Mouse (Mus musculus) neural tube, embryonic 13.5 days (tissue): ENCODE results near the gene Cad. TPM values are rescaled to one million over a fixed set of nuclear protein-coding genes. Genes with fewer than 3 reads are reported as not detected.
A peak's percentile ranks its signal among the peaks of the same experiment; 100 is the strongest.

Experiments used
- ATAC-seq: fragments of 200-750 bp; cut with Nextera tagmentation; 2 replicates; pipeline ENCODE4 v1.8.0; 2017; ENCODE audit warnings: low read depth, mild to moderate bottlenecking, moderate TSS enrichment, moderate library complexity
- H3K27ac ChIP-seq: fragments of 300-500 bp; sonication (generic); replicated peaks from 2 replicates; pipeline ENCODE4 v1.5.1; 2015; ENCODE audit warnings: moderate library complexity, mild to moderate bottlenecking, inconsistent platforms
- H3K27me3 ChIP-seq: fragments of 300-500 bp; sonication (generic); 2 replicates; pipeline ENCODE4 v1.6.1; 2015; ENCODE audit warnings: mild to moderate bottlenecking, inconsistent platforms
- H3K36me3 ChIP-seq: fragments of 300-500 bp; sonication (generic); 2 replicates; pipeline ENCODE4 v1.6.1; 2015; ENCODE audit warnings: mild to moderate bottlenecking, inconsistent platforms
- H3K4me1 ChIP-seq: fragments of 300-500 bp; sonication (generic); replicated peaks from 2 replicates; pipeline ENCODE4 v1.6.1; 2015; ENCODE audit warnings: inconsistent platforms
- H3K4me2 ChIP-seq: fragments of 300-500 bp; sonication (generic); 2 replicates; pipeline ENCODE4 v1.6.1; 2015; ENCODE audit warnings: inconsistent platforms, mild to moderate bottlenecking, moderate library complexity
- H3K4me3 ChIP-seq: fragments of 300-500 bp; sonication (generic); 2 replicates; pipeline ENCODE4 v1.5.1; 2015; ENCODE audit warnings: mild to moderate bottlenecking, inconsistent platforms
- H3K9ac ChIP-seq: fragments of 300-500 bp; sonication (generic); 2 replicates; pipeline ENCODE4 v1.6.1; 2015; ENCODE audit warnings: moderate library complexity, mild to moderate bottlenecking, inconsistent platforms
- H3K9me3 ChIP-seq: fragments of 300-500 bp; sonication (generic); 2 replicates; pipeline ENCODE4 v1.6.1; 2016; ENCODE audit warnings: inconsistent platforms
- WGBS: fragments of 180-500 bp; shearing (Covaris S2); methylation state at CpG from one replicate; pipeline ENCODE4 v1.1.7; 2015; 5-methylcytosine and 5-hydroxymethylcytosine counted together
- polyA plus RNA-seq: library from polyadenylated mRNA; unstranded; fragments of >200 nt; fragmentation: Nextera tagmentation; extraction: Ambion mirVana; gene quantifications from 2 replicates; pipeline ENCODE4 v1.2.1, GENCODE M21; 2015

The Cad gene
- polyA plus RNA-seq, 1 experiment from 2014 or later = 13.4 TPM

GRCm38 (mm10) chr5:31076346-31076745 lies 21.8 kb downstream of the Cad start:
- H3K4me2 ChIP-seq = no peak overlapping the region
- no peaks in the 10 kb centered on the region for H3K9me3 ChIP-seq
- no peak overlapping the region for H3K4me3 ChIP-seq
- 92% methylated on average over 13 of the region's 13 CpGs for WGBS
- H3K9ac ChIP-seq = no peak overlapping the region
- no peaks in the 10 kb centered on the region for H3K27me3 ChIP-seq
- no peak for ATAC-seq
- H3K4me1 ChIP-seq = no peaks in the 10 kb centered on the region
- no peak overlapping the region for H3K27ac ChIP-seq
- H3K36me3 ChIP-seq = peaks cover 79% of the 10 kb centered on the region

- peaks cover 25% of the 10 kb centered on the region for H3K4me1 ChIP-seq
- WGBS = 85% methylated on average over 13 of the region's 13 CpGs
- H3K9ac ChIP-seq = no peak overlapping the region
- no peaks in the 10 kb centered on the region for H3K9me3 ChIP-seq
- H3K27ac ChIP-seq = no peak overlapping the region
- no peak for ATAC-seq
- H3K4me3 ChIP-seq = no peak overlapping the region
- no peak overlapping the region for H3K4me2 ChIP-seq
- H3K27me3 ChIP-seq = no peaks in the 10 kb centered on the region
- H3K36me3 ChIP-seq = peaks cover 40% of the 10 kb centered on the region
Observed at GRCm38 (mm10) chr5:31080059-31080794, 25.6 kb downstream of the Cad start.

- no peak for ATAC-seq
- WGBS = 71% methylated on average over 3 of the region's 3 CpGs
- Histone ChIP-seq H3K36me3 (peaks cover 35% of the 10 kb centered on the region), H3K4me2 (no peak overlapping the region), H3K27me3 (no peaks in the 10 kb centered on the region), H3K27ac (no peak overlapping the region), H3K9me3 (no peaks in the 10 kb centered on the region), H3K4me1 (peaks cover 25% of the 10 kb centered on the region), H3K4me3 (no peak overlapping the region), H3K9ac (no peak overlapping the region)
Observed at GRCm38 (mm10) chr5:31080795-31081164, 26.2 kb downstream of the Cad start.

- 77% methylated on average over 3 of the region's 3 CpGs for WGBS
- Histone ChIP-seq H3K27ac (no peak overlapping the region), H3K9me3 (no peaks in the 10 kb centered on the region), H3K9ac (no peak overlapping the region), H3K27me3 (no peaks in the 10 kb centered on the region), H3K4me3 (no peak overlapping the region), H3K36me3 (peaks cover 29% of the 10 kb centered on the region), H3K4me1 (peaks cover 29% of the 10 kb centered on the region), H3K4me2 (no peak overlapping the region)
- no peak for ATAC-seq
Observed at GRCm38 (mm10) chr5:31081386-31081785, 26.8 kb downstream of the Cad start.

- Histone ChIP-seq H3K36me3 (peaks cover 19% of the 10 kb centered on the region), H3K27me3 (no peaks in the 10 kb centered on the region), H3K9ac (no peak overlapping the region), H3K4me3 (no peak overlapping the region), H3K27ac (peak overlapping the region; percentile 80; the same call in 1 of the 2 replicates), H3K9me3 (no peaks in the 10 kb centered on the region), H3K4me2 (no peak overlapping the region), H3K4me1 (peaks cover 36% of the 10 kb centered on the region)
- peak; percentile 7; the same call in 1 of the 2 replicates for ATAC-seq
- 9% methylated on average over 5 of the region's 5 CpGs for WGBS
Observed at GRCm38 (mm10) chr5:31082355-31082754, 27.8 kb downstream of the Cad start.

- peak; percentile 36 for ATAC-seq
- peaks cover 12% of the 10 kb centered on the region for H3K36me3 ChIP-seq
- H3K9me3 ChIP-seq = no peaks in the 10 kb centered on the region
- H3K9ac ChIP-seq = peak overlapping the region; percentile 6; the same call in 1 of the 2 replicates
- H3K4me2 ChIP-seq = 0 out of 2 replicates have a peak overlapping the region, but pooled peaks have one; percentile 1
- WGBS = 41% methylated on average over 12 of the region's 12 CpGs
- H3K4me3 ChIP-seq = no peak overlapping the region
- H3K27me3 ChIP-seq = peaks cover 4% of the 10 kb centered on the region; the same call in 1 of the 2 replicates
- H3K27ac ChIP-seq = peak overlapping the region; percentile 80
- peaks cover 36% of the 10 kb centered on the region for H3K4me1 ChIP-seq
Observed at GRCm38 (mm10) chr5:31082935-31083625, 28.5 kb downstream of the Cad start.

- ATAC-seq = peak; percentile 42
- 5% methylated on average over 8 of the region's 8 CpGs for WGBS
Observed at GRCm38 (mm10) chr5:31083949-31084348, 29.4 kb downstream of the Cad start.

GRCm38 (mm10) chr5:31086606-31087005 lies 32.0 kb downstream of the Cad start:
- WGBS = 32% methylated on average over 7 of the region's 7 CpGs
- H3K4me3 ChIP-seq = no peak overlapping the region
- ATAC-seq = no peak
- no peak overlapping the region for H3K9ac ChIP-seq
- H3K27ac ChIP-seq = no peak overlapping the region
- H3K27me3 ChIP-seq = peaks cover 39% of the 10 kb centered on the region
- no peaks in the 10 kb centered on the region for H3K36me3 ChIP-seq
- H3K9me3 ChIP-seq = no peaks in the 10 kb centered on the region
- no peak overlapping the region for H3K4me2 ChIP-seq
- peaks cover 53% of the 10 kb centered on the region for H3K4me1 ChIP-seq

More at GRCm38 (mm10) chr5:31083949-31084348, 29.4 kb downstream of the Cad start:
- Histone ChIP-seq H3K4me3 (no peak overlapping the region), H3K4me1 (peaks cover 36% of the 10 kb centered on the region), H3K9ac (0 out of 2 replicates have a peak overlapping the region, but pooled peaks have one; percentile 8), H3K9me3 (no peaks in the 10 kb centered on the region), H3K36me3 (peaks cover 3% of the 10 kb centered on the region), H3K27ac (peak overlapping the region; percentile 80), H3K4me2 (no peak overlapping the region), H3K27me3 (peaks cover 13% of the 10 kb centered on the region)

GRCm38 (mm10) chr5:31087131-31087530 lies 32.6 kb downstream of the Cad start:
- ATAC-seq = no peak
- H3K4me3 ChIP-seq = no peak overlapping the region
- no peak overlapping the region for H3K4me2 ChIP-seq
- H3K27ac ChIP-seq = no peak overlapping the region
- 68% methylated on average over 2 of the region's 2 CpGs for WGBS
- no peaks in the 10 kb centered on the region for H3K36me3 ChIP-seq
- H3K9ac ChIP-seq = no peak overlapping the region
- H3K4me1 ChIP-seq = peaks cover 55% of the 10 kb centered on the region
- peaks cover 44% of the 10 kb centered on the region for H3K27me3 ChIP-seq
- no peaks in the 10 kb centered on the region for H3K9me3 ChIP-seq

GRCm38 (mm10) chr5:31092231-31092975 lies 37.8 kb downstream of the Cad start:
- H3K4me1 ChIP-seq = peaks cover 59% of the 10 kb centered on the region
- H3K4me3 ChIP-seq = peak overlapping the region; percentile 61
- H3K36me3 ChIP-seq = no peaks in the 10 kb centered on the region
- H3K4me2 ChIP-seq = peak overlapping the region; percentile 58
- peak overlapping the region; percentile 52; the same call in 1 of the 2 replicates for H3K27ac ChIP-seq
- ATAC-seq = peak; percentile 8; the same call in 1 of the 2 replicates
- peaks cover 97% of the 10 kb centered on the region for H3K27me3 ChIP-seq
- H3K9ac ChIP-seq = peak overlapping the region; percentile 85
- WGBS = under 1% methylated on average over 44 of the region's 53 CpGs
- H3K9me3 ChIP-seq = no peaks in the 10 kb centered on the region

- H3K4me3 ChIP-seq = peak overlapping the region; percentile 61
- peak; percentile 61 for ATAC-seq
- under 1% methylated on average over 51 of the region's 54 CpGs for WGBS
Observed at GRCm38 (mm10) chr5:31093151-31094041, 38.8 kb downstream of the Cad start.

More at GRCm38 (mm10) chr5:31093151-31094041, 38.8 kb downstream of the Cad start:
- Histone ChIP-seq H3K9ac (peak overlapping the region; percentile 85), H3K4me1 (peaks cover 59% of the 10 kb centered on the region), H3K27ac (peak overlapping the region; percentile 52), H3K27me3 (peaks cover 100% of the 10 kb centered on the region), H3K36me3 (no peaks in the 10 kb centered on the region), H3K4me2 (peak overlapping the region; percentile 58), H3K9me3 (no peaks in the 10 kb centered on the region)
